Mouse (Mus musculus) brain, adult 2 months (tissue): ENCODE results near the gene Osgep.
A peak's percentile ranks its signal among the peaks of the same experiment; 100 is the strongest.
"Not testable (repeated sequence)": the region's sequence is repeated elsewhere in the genome, so short reads cannot be mapped to it uniquely, and the experiment has no call there.

Experiments used
- DNase-seq: peaks from one replicate; pipeline ENCODE4 v3.0.0; 2011; ENCODE audit warnings: low read depth, low spot score

The Osgep gene

DNA sequence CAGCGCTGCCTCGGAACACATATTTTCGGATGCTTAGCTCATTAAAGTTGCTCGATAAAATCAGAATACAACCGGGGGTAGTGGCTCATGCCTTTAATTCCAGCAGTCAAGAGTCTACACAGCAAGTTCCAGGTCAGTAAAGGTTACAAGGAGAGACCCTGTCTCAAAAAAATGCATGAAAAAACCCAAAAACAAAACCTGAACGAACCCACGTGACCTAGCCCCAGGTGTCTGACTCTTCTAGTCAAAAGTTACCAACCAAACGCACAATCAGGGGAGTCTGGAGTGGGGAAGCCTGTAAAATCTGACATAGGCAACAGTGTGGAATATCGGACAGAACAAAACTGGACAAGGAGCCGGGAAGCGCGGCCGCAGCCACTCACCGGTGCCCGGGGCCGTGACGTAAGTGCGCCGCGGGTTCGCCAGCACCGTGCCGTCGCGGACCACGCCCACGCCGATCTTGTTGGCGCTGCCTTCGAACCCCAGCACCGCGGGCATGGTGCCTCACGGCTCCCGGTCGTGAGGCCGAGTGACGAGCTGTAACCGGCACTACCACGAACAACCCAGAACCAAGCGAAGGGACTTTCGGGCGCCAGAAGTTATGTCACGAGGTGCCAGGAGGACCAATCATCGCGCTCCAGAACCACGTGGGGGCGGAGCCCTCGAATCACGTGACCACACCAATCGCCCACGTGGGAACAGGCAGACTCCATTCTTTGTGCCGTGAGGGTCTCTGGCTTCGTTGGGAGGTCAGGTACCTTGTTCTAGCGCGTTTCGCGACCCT lies at the start of gene Osgep, which contains the start of gene Apex1:
Osgep (minus strand) TSS at position 613 of the 784 bp plus-strand sequence.
Apex1 (plus strand) TSS at position 688 of the 784 bp plus-strand sequence.
- DNase-seq, result peak; percentile 99

DNA sequence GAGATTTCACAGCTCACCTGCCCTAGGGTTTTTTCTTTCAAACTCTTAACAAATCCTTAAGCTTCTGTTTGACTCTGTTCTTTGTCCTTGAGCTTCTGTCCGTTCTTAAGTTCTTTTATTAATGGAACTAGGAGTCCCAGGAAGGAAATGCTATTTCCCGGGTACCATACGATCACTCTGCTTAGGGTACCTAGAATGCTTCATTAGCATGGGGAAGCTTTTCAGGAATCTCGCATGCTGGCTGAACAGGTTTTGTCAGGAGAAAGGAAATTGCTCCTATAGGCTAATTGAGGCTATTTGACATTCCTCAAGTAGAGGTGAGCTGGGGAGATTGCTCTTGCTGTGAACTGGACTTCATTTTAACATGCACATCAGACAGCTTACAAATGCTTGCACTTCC lies 49.0 kb upstream of the Osgep start:
- no peak for DNase-seq

DNA sequence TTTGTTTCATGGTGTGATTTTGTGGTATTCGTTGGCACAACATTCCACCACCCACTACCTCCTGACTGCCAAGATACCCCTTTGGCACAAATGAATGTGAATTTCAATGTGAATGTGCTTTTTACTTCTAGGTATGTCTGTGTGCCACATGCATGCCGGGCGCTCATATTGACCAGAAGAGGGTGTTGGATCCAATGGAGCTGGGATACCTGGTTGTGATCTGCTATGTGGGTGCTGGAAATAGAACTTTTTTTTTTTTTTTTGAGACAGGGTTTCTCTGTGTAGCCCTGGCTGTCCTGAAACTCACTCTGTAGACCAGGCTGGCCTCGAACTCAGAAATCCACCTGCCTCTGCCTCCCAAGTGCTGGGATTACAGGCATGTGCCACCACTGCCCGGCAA lies 48.4 kb upstream of the Osgep start:
- not testable (repeated sequence) for DNase-seq

DNA sequence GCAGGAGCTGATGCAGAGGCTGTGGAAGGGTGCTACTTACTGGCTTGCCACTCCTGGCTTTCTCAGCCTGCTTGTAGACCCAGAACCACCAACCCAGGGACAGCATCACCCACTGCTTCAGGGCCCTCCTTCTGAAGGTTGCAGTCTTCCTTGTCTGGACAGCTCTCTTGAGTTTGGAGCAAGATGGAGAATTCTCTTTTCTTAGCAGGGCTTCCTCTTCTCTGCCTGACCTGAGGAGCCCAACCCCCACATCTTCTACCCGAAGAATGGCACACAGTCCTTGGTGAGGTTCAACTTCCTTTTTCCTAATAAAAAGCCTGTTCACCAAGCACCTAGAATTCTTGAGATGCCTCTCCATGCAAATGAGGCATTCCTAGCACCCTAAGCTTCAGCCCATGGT lies 46.1 kb upstream of the Osgep start:
- peak; percentile 10 for DNase-seq

- DNase-seq, result peak; percentile 71
Observed at GRCm38 (mm10) chr14:50969558-50970544, 45.2 kb upstream of the Osgep start.

GRCm38 (mm10) chr14:50969041-50969440 lies 44.3 kb upstream of the Osgep start:
- peak; percentile 20 for DNase-seq

DNA sequence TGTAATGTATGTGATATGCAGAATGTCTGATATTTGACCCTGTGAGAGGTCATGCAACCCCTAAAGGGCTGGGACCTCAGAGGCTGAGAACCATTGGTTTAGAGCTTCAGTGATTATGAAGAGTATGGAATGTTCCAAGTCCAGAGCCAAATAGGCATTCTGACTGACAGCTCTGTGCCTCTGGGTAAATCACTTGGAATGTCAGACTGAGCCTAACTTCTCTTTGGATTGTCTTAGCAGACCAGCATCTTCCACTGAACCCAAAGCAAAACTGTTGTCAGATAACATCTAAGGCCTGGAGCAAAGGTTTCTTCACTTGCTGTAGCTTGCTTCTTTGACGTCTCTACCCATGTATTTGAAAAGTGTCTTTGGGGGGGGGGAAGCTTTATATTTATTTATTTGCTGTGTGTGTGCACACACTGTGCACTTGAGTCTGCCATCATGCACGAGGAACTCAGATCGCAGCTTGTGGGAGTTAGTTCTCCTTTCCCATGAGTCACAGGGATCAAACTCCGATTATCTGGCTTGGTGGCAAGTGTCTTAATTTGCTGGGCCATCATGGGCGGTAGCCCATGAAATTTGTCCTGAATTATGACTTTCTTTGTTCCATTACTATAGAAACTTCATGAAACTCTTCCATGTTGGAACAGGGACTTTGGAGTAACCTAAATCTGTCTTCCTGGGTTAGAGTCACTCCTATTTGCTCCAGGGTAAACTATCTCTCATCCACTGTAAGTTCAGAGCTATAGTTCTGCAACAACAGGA lies 43.7 kb upstream of the Osgep start:
- DNase-seq, result no peak

- not testable (repeated sequence) for DNase-seq
Observed at GRCm38 (mm10) chr14:50958289-50958995, 33.7 kb upstream of the Osgep start.

DNA sequence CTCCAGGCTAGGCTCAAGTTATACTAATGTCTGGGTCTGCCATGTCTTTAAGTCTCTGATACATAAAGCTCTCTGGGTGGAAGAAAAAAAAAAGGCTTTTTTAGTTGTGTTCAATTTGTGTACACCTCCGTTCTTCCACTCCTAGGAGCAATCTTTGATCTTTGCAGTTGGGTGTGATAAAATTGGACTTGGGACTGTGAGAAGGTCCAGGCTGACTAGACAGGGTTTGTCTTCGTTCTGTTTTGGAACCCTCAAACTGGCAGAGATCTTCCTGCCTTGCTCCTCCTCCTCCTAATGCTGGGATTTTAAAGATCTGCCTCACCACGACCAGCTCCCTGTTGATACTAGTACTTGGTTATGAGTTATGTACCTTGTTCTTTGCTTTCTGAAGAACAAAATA lies 32.5 kb upstream of the Osgep start:
- DNase-seq, result not testable (repeated sequence)

GRCm38 (mm10) chr14:50956724-50957123 lies 32.0 kb upstream of the Osgep start:
- not testable (repeated sequence) for DNase-seq

DNA sequence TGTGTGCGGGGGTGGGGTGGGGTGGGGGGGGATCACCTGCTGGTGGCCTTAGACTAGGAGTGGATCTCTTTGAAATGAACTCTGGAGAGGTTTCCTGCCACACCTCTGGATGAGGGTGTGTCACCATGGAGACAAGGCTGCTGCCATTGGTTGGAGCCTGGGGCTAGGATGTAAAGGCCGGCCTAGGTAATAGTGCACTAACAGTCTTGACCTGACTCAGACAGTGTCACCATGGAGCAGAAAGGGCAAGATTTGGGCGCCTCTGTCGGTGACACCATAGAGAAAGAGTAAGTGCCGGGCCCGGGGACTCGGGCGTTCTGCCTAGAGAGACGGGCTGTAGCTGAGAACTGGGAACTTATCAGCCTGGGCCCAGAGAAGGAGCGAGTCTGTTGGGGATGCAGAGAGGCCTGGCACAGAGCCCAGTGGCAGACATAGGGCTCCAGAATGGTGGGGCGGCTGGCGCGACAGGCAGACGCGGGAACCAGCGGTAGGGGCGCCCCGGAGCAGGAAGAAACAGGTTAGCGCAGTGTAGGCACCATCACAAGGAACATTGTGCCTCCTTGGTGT lies 31.3 kb upstream of the Osgep start, which contains the start of gene Pnp2:
Pnp2 (plus strand) TSS at position 51 of the 567 bp plus-strand sequence.
- not testable (repeated sequence) for DNase-seq

DNA sequence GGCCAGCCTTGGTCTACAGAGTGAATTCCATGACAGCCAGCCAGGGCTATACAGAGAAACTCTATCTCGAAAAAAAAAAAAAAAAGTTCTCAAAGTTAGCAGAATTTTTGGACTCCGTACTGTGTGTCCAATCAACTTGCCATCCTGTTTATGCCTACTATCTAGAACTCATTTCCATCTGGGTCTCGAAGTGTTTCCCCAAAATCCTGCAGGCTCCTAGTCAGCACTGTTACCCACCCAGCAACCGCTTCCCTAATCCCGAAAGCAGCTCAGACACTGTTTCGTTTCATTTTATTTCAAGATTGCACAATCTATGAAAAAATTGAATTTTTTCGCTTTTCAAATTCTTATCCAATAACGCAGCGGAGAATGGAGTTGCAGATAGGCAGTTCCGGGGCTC lies 30.8 kb upstream of the Osgep start:
- no peak for DNase-seq

DNA sequence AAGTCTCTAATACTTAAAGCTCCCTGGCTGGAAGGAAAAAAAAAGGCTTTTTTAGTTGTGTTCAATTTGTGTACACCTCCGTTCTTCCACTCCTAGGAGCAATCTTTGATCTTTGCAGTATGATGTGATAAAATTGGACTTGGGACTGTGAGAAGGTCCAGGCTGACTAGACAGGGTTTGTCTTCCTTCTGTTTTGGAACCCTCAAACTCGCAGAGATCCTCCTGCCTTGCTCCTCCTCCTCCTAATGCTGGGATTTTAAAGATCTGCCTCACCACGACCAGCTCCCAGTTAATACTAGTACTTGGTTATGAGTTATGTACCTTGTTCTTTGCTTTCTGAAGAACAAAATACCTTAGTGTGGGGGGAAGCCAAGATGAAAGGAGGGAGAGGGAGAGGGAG lies 20.8 kb upstream of the Osgep start:
- DNase-seq, result not testable (repeated sequence)

- DNase-seq, result not testable (repeated sequence)
Observed at GRCm38 (mm10) chr14:50945081-50945480, 20.4 kb upstream of the Osgep start.

DNA sequence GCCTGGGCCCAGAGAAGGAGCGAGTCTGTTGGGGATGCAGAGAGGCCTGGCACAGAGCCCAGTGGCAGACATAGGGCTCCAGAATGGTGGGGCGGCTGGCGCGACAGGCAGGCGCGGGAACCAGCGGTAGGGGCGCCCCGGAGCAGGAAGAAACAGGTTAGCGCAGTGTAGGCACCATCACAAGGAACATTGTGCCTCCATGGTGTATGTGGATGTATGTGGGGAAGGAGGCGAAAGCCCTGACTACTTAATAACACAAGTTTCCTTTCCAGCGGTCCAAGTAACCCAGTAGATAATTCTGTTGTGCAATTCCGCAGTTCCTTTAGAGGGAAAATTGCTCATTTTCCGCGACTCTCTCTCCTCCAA lies 20.0 kb upstream of the Osgep start:
- DNase-seq, result not testable (repeated sequence)

GRCm38 (mm10) chr14:50943932-50944667 lies 19.4 kb upstream of the Osgep start, which contains the start of gene Gm49342:
Gm49342 (plus strand) TSS chr14:50944517.
- peak; percentile 96 for DNase-seq

GRCm38 (mm10) chr14:50938940-50939339 lies 14.2 kb upstream of the Osgep start:
- no peak for DNase-seq

- no peak for DNase-seq
Observed at GRCm38 (mm10) chr14:50938119-50938908, 13.6 kb upstream of the Osgep start.

DNA sequence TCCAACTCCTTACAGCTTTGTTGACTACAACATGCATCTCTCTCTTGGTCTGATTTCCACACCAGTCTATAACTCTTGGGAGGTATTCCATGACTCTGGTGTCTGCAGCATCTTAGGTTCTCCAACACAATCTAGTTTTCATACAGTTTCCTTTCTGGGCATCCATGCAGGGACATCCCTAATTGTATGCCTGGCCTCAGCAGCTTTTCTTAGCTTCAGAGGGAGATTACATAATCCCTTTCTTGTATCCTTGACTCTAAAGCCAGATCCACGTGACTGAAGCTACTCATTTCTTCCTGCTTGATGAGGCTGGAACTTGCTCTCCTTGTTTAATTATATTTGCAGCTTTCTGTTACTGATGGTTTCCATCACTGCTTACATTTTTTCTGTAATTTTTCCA lies 12.0 kb upstream of the Osgep start:
- no peak for DNase-seq
